Mouse (Mus musculus) thymus, adult 2 months (tissue): ENCODE measurements around the gene Gm28036. TPM values are rescaled to one million over a fixed set of nuclear protein-coding genes. Genes with fewer than 3 reads are reported as not detected.

Source experiments
- DNase-seq: peaks from one replicate; pipeline ENCODE4 v3.0.0; 2021
- H3K27ac ChIP-seq: fragments of 200-500 bp; 2 replicates; pipeline ENCODE4 v1.5.1; 2012; ENCODE audit warnings: low read length, control low read depth; ENCODE audit not compliant: control insufficient read depth, insufficient read depth
- H3K27me3 ChIP-seq: fragments of 200-500 bp; 2 replicates; pipeline ENCODE4 v1.6.1; 2012; ENCODE audit warnings: mild to moderate bottlenecking, low read length, moderate library complexity, mixed read lengths; ENCODE audit not compliant: control insufficient read depth, insufficient read depth
- H3K36me3 ChIP-seq: fragments of 200-500 bp; 2 replicates; pipeline ENCODE4 v1.6.1; 2012; ENCODE audit warnings: mild to moderate bottlenecking, low read length, moderate library complexity; ENCODE audit not compliant: control insufficient read depth, insufficient read depth
- H3K4me1 ChIP-seq: fragments of 200-500 bp; replicated peaks from 2 replicates; pipeline ENCODE4 v1.6.1; 2012; ENCODE audit warnings: low read length; ENCODE audit not compliant: control insufficient read depth, insufficient read depth
- H3K4me3 ChIP-seq: fragments of 200-500 bp; 2 replicates; pipeline ENCODE4 v1.5.1; 2012; ENCODE audit warnings: mild to moderate bottlenecking, low read length, control low read depth, moderate library complexity; ENCODE audit not compliant: control insufficient read depth, insufficient read depth
- CTCF ChIP-seq: fragments of 200-500 bp; IDR thresholded peaks from 2 replicates; pipeline ENCODE4 v1.5.1; 2012; ENCODE audit warnings: mild to moderate bottlenecking, control low read depth, low read length, moderate library complexity, borderline replicate concordance; ENCODE audit not compliant: control insufficient read depth, poor library complexity, insufficient read depth; ENCODE audit errors: extremely low read depth
- POLR2A ChIP-seq: fragments of 200-500 bp; IDR thresholded peaks from 2 replicates; pipeline ENCODE4 v1.6.1; 2012; ENCODE audit warnings: mild to moderate bottlenecking, low read length, control low read depth, moderate library complexity; ENCODE audit not compliant: control insufficient read depth, poor library complexity, insufficient read depth; ENCODE audit errors: extremely low read depth
- WGBS: fragments of 180-500 bp; shearing (Covaris S2); methylation state at CpG from one replicate; pipeline ENCODE4 v1.1.7; 2018; 5-methylcytosine and 5-hydroxymethylcytosine counted together
- polyA plus RNA-seq: library from polyadenylated mRNA; depleted of rRNA; stranded (reverse); fragments of >200 nt; gene quantifications from 2 replicates; pipeline ENCODE4 v1.2.3, GENCODE M21; 2012

Gm28036 gene
- polyA plus RNA-seq, 1 experiment, result 7.5 TPM

- no peak overlapping the region for H3K27ac ChIP-seq
- no peak overlapping the region for H3K4me3 ChIP-seq
- TF ChIP-seq POLR2A (no peak), CTCF (no peak)
- peaks cover 5% of the 10 kb centered on the region for H3K4me1 ChIP-seq
- WGBS, result 98% methylated on average over 10 of the region's 10 CpGs
- no peak for DNase-seq
- peaks cover 9% of the 10 kb centered on the region for H3K36me3 ChIP-seq
- H3K27me3 ChIP-seq, result no peaks in the 10 kb centered on the region
Measured at GRCm38 (mm10) chr2:156067916-156068315, 59.0 kb downstream of the Gm28036 start.

GRCm38 (mm10) chr2:156066126-156066525 lies 60.8 kb downstream of the Gm28036 start:
- no peaks in the 10 kb centered on the region for H3K36me3 ChIP-seq
- no peak for DNase-seq
- H3K4me3 ChIP-seq, result no peak overlapping the region
- no peaks in the 10 kb centered on the region for H3K27me3 ChIP-seq
- H3K4me1 ChIP-seq, result peaks cover 5% of the 10 kb centered on the region
- 70% methylated on average over 10 of the region's 10 CpGs for WGBS
- no peak overlapping the region for H3K27ac ChIP-seq
- no peak for TF ChIP-seq POLR2A
- no peak for TF ChIP-seq CTCF

GRCm38 (mm10) chr2:156065099-156066041 lies 61.5 kb downstream of the Gm28036 start, which contains the start of gene Spag4:
Spag4 (plus strand) TSS chr2:156065175.
- TF ChIP-seq CTCF (no peak), POLR2A (no peak)
- DNase-seq, result peak; percentile 77

GRCm38 (mm10) chr2:156052816-156053215 lies 74.1 kb downstream of the Gm28036 start, which contains the start of gene Fer1l4:
Fer1l4 (minus strand) TSS chr2:156052947.
- no peak within 1 kb of the TSS for H3K4me3 ChIP-seq
- 87% methylated on average over 9 of the region's 9 CpGs for WGBS
- no peaks in the 10 kb centered on the region for H3K36me3 ChIP-seq
- TF ChIP-seq CTCF (no peak), POLR2A (no peak)
- no peak for DNase-seq
- H3K27me3 ChIP-seq, result 0 out of 2 replicates have a peak, but pooled peaks cover 2% of the 10 kb centered on the region
- no peak within 1 kb of the TSS for H3K27ac ChIP-seq
- peaks cover 4% of the 10 kb centered on the region for H3K4me1 ChIP-seq

More at GRCm38 (mm10) chr2:156065099-156066041, 61.5 kb downstream of the Gm28036 start, which contains the start of gene Spag4:
- no peak within 1 kb of the TSS for H3K27ac ChIP-seq
- under 1% methylated on average over 80 of the region's 81 CpGs for WGBS
- peaks cover 5% of the 10 kb centered on the region for H3K4me1 ChIP-seq
- peak within 1 kb of the TSS; percentile 72 for H3K4me3 ChIP-seq
- H3K36me3 ChIP-seq, result no peaks in the 10 kb centered on the region
- H3K27me3 ChIP-seq, result no peaks in the 10 kb centered on the region

GRCm38 (mm10) chr2:156047929-156048328 lies 79.0 kb downstream of the Gm28036 start:
- TF ChIP-seq CTCF (no peak), POLR2A (no peak)
- Histone ChIP-seq H3K36me3 (no peaks in the 10 kb centered on the region), H3K27me3 (0 out of 2 replicates have a peak, but pooled peaks cover 2% of the 10 kb centered on the region), H3K4me3 (no peak overlapping the region), H3K27ac (no peak overlapping the region), H3K4me1 (peaks cover 7% of the 10 kb centered on the region)
- peak; percentile 37 for DNase-seq
- 15% methylated on average over 19 of the region's 19 CpGs for WGBS

GRCm38 (mm10) chr2:156042903-156043302 lies 84.0 kb downstream of the Gm28036 start:
- Histone ChIP-seq H3K4me1 (peaks cover 4% of the 10 kb centered on the region), H3K4me3 (no peak overlapping the region), H3K36me3 (no peaks in the 10 kb centered on the region), H3K27ac (no peak overlapping the region), H3K27me3 (no peaks in the 10 kb centered on the region)
- no peak for TF ChIP-seq CTCF
- no peak for TF ChIP-seq POLR2A
- no peak for DNase-seq
- WGBS, result 52% methylated on average over 8 of the region's 8 CpGs
